Mouse (Mus musculus) hindlimb bud, embryonic 11.5 days (tissue): ENCODE data around the gene Ptcd1.
"Not testable (repeated sequence)": the region's sequence is repeated elsewhere in the genome, so short reads cannot be mapped to it uniquely, and the experiment has no call there.

Source experiments
- DNase-seq: peaks from one replicate; pipeline ENCODE4 v3.0.0-alpha.2; 2012; ENCODE audit warnings: low read depth, low spot score; ENCODE audit errors: extremely low spot score

The Ptcd1 gene

DNA sequence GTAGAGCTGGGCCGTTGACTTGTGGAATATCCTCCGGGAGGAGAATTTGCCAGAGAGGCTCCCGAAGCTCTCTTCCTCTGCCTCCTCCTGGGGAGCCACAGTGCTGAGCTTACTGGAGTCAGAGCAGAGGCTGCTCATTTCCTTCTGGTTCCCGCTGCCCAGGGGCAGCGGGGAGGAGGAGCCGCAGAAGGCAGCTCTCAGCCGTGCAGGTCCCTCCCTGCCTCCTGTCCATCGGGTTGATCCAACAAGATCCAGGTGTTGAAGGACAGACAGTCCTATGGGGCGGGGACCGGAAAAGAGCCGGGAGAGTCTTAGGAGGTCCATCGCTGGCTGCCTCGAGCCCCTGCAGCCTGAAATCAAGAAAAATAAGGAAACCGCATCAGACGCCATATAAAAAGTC is 1.7 kb downstream of the Ptcd1 start:
- DNase-seq, result no peak

DNA sequence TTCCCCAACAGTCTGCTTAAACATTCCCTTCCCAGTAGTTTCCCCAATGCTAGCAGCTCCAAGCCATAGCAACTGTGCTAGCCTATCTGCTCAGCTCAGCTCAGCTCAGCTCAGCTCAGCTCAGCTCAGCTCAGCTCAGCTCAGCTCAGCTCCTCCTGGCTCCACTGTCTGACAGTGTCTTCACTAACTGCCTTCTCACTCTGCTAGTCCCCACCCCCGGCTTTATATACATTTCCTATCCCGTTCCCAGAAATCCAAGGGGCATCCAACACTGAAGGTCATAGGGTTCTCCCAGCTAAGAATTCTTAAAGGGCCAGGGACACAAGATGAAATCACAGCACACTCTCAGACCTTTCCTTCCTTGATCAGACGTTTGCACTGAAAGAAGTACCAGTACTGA is 2.2 kb downstream of the Ptcd1 start:
- no peak for DNase-seq

DNA sequence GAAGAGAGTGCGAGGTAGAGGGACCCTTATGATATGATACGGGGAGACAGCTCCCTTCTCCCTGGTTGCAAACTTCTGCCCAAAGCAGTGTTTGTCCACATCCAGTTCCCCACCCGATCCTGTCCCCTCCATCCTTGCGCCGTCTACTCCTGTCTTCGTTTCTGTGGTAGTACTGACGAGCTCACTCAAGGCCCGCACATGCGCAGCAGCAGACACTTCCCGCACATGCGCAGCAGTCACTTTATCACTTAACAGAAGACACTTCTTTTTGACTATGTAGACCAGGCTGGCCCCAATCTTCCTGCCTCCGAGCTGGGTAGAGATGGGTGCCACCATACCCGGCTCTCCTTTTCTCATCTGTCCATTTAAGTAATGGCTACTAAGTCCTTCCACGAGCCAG is 5.5 kb downstream of the Ptcd1 start:
- no peak for DNase-seq

DNA sequence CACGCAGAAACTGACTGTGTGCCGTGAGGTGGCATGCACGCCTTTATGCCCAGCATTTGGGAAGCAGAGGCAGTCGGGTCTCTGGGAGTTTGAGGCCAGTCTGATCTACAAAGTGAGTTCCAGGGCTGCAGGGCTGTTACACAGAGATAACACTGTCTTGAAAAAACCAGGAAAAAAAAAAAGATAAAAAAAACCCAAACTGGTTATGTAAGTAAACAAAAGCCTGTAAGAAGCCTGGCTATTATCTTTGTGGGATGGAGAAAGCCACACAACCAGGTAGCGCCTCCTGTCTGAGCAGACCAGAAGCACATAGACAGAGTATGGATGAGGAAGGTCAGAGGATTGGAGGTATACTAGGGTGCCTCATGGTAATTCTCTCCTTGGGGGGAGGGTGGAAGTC is 14.2 kb downstream of the Ptcd1 start:
- no peak for DNase-seq

DNA sequence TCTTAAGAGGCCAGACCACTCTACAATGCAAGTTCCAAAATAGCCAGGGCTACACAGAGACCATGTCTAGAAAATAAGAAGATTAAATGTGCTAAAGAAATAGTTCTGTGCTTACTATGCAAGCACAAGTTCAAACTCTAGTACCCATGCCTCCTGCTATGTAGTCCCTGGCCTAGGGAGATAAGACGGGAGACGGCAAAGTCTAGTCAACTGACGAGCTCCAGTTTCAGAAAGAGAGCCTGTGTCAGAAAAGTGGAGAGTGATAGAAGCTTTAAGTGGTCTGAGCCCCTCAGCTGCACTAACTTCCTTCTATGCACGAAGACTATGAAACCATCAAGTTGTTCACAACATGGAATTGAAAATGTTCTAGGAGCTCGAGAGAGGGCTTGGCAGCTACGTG is 17.6 kb downstream of the Ptcd1 start:
- no peak for DNase-seq

DNA sequence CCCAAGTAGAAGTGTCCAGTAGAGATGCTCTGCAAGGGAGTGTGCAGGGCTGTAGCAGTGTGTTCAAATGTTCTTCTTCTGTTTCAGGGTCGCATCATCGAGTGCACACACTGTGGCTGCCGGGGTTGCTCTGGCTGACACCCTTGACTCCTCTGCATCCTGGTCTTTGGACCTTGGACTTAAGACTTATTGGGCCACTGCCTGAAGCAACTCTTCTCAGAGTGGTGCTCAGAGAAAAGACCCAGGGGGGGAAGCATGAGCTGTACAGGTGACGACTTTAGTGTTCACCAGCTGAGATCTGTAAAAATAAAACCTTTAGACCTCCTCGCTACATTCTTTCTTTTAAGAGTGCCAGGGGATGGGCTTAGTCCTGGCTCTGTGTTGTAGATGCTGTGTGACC is 19.2 kb downstream of the Ptcd1 start:
- DNase-seq, result no peak

DNA sequence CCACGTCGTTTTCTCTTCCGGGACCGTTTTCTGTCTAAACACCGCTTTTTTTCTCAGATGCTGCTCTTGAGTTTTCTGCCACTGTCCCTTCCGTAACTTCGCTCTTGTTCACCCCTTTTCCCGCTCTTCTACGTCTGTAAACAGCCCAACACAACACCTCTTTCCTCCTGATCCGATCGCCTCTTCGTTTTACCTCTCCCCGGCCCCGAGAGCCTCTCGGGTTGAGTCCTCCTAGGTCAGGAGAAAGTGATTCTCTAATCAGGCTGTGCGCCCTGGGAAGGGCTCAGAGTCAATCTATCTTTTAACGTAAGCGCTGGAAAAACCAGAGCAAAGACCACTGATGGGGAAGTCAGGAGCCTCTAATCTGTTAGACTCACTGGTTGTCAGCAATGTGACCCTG is 26.3 kb downstream of the Ptcd1 start:
- DNase-seq, result no peak

DNA sequence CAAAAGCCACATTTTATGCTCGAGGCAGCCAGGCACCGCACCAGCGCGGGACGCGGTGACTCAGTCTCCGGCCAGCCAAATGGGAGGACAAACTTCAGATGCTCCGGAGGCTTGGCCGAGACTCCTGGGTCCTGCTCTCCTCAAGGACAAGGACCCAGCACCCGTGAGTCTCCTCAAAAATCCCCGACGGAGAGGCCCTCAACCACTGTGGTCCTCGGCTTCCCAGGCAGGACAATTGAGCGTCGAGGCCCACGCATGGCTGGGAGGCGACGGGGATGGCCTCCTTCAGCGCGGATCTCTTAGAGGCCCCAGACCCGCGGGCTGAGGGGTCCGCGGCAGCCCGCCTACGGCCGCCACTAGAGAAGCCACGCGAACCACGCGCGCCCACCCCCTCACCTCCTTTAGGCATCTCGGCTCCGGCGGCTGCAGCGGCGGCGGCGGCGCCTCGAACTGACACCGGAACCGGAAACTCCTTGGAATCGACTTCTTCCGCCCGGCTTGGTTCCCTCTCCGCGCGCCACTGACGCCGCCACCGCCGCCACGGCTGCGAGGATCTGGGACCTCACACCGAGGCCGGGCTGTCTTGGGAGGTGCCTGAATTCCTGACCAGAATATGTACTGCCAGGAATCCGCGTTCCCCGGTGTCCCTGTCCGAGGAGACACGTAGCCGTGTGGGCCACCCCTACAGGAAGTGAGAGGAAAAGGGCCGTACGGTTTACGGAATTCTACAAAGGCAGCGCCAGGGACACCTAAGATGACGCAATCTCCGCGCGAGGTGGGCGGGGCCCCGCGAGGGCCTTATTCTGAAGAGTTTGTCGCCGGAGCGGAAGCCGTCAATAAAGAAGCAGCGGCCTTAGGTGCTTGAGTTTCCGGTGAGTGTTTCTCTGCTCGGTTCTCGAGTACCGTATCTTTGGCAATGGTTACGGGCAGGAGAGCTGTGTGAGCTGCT is 27.1 kb downstream of the Ptcd1 start, which contains the start of the genes Pdap1 and Bud31:
Gene Pdap1 (minus strand): TSS at position 668 of the 949 bp plus-strand sequence.
Gene Bud31 (plus strand): TSS at position 792 of the 949 bp plus-strand sequence.
- DNase-seq, result peak; percentile 60

DNA sequence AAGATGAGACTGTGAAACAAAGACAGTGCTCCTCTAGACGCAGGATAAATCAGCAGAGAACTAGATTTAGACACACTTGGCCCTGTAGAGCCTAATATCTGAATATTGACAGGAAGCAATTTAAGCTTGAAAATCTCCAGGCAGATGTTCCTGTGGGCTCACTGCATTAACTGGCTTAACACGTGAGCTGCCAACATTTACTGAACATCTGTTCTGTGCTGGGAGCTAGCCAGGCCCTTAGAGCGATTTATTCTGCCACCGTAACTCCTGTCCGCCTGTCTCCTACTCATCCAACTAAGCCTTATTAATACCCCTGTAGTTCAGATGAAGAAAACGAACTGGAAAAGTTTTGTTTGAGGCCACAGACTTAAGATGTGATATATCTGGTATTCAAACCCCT is 28.1 kb downstream of the Ptcd1 start:
- no peak for DNase-seq

DNA sequence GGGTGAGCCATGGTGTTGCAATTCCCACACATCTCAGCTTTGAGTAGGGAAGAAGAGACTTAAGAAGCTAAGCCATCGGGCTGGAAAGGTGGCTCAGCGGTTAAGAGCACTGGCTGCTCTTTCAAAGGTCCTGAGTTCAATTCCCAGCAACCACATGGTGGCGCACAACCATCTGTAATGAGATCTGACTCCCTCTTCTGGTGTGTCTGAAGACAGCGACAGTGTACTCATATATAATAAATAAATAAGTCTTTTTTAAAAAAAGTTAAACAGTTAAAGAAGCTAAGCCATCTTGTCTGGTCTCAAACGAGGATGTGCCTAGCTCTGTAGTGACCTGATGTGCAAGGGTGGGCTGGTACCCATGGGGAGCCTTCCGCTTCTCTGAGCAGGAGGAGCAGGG is 33.6 kb downstream of the Ptcd1 start:
- DNase-seq, result not testable (repeated sequence)

DNA sequence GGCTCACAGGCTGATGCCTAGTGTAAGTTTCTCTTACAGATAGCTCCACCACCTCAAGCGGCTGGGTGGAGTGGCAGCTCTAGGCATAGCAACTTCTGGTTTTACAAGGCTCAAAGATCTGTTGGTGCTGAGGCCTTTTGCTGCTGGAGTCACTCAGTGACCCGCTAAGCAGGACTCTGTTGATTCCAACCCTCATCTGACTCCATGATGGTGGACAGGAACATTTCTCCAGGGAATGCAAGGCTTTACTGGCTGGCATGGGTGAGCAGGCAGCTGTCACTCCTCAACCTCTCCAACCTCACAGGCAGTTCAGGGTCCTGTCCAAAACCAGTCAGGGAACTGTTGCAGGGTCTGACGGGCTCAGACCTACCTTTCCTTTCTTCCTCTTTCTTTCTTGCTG is 35.9 kb downstream of the Ptcd1 start:
- no peak for DNase-seq

DNA sequence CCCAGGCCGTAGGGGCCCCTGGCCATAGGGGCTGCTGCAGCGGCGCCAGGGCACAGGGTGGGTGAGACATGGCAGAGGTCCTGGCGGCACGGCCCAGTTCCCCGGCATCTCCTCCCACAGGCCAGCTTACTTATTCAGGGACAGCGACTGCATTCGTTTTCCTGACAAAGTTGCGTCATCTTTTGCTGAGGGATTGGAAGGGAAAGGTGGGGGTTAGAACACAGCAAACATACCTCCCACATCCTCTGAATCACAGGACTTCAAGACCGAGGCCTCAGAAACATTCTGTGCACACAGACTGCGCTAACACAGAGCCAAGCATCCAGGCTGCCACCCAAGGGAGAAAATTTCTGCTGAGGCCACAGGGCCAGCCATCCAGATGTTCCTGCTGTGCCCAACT is 36.7 kb downstream of the Ptcd1 start:
- no peak for DNase-seq

DNA sequence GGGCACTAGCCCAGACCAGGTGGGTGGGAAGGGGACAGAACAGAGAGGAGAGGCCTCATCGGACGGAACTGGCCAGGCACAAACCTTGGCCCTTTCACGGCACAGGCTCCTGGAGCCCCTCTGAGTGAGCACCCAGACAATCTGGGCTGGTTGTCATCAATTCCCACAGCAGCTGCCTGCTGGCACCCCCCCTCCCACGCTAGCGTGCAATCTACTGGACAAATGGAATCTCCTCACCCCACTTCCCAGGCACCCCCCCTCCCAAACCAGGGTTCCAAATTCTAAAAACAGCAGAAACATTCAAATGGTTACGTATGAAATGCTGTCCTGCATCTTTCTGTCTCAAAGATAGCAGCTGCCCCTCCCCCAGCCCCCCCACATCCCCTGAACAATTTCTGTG is 37.1 kb downstream of the Ptcd1 start:
- DNase-seq, result not testable (repeated sequence)

DNA sequence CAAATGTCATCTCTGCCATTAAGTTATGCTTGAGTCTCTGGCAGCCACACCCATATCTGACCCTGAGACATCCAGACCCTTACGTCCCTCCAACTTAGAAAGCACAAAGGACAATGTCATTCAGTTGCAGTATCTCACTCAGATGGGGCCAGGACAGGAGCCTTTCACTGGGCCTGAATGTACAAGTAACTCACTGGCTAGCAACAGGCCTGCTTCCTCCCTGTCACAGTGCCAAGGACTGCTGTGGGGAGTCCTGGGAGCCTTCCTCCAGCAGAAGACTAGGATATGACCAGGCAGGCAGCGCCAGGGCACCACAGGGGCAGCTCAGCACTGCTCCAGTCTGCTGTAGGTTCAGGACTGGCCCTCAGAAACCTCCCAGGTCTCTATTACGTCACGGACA is 37.8 kb downstream of the Ptcd1 start:
- no peak for DNase-seq

DNA sequence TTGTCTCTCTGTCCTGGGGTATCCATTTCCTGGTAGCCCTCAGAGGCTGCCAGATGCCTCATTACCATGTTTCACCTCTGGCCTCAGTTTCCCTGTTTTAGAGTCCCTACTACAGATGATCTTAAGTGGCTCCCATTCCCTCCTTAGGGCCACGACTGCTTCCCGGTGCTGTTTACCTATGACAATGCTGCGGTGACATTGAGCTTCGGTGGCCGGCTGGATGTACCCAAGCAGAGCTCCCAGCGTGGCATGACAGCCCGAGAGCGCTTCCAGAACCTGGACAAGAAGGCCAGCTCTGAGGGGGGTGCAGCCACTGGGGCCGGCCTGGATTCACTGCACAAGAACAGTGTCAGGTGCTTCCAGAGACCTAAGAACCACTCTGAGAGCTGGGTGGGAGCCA is 40.3 kb downstream of the Ptcd1 start:
- DNase-seq, result no peak

DNA sequence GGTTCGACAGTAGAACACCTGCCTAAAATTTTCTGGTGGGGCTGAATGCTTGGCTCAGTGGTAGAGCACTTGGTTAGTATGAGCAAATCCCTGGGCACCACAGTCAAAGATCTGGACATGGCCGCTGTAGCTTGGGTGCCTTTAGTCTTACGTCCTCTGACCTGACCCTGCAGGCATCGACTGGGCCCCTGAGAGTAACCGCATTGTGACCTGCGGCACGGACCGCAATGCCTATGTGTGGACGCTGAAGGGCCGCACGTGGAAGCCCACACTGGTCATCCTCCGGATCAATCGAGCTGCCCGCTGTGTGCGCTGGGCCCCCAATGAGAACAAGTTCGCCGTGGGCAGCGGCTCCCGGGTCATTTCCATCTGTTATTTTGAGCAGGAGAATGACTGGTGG is 43.5 kb downstream of the Ptcd1 start:
- no peak for DNase-seq

DNA sequence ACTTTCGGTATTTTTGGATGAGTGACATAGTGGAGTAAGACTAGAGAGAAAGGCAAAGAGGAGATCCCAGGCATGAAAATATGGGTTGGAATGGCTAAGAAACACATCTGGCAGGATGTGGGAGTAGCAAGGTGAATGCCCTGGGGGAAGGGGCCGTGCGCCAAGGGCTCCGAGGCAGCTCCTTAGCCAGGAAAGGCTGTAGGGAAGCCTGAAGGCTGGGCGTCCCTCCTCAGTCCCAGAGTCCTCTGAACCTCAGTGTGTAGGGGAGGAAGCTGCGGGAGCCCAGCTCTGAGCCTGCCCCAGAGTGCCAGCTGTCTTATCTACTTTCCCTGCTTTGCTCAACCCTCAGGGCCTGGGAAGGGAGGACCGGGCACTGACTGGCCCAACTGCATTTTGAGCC is 46.0 kb downstream of the Ptcd1 start:
- DNase-seq, result no peak

DNA sequence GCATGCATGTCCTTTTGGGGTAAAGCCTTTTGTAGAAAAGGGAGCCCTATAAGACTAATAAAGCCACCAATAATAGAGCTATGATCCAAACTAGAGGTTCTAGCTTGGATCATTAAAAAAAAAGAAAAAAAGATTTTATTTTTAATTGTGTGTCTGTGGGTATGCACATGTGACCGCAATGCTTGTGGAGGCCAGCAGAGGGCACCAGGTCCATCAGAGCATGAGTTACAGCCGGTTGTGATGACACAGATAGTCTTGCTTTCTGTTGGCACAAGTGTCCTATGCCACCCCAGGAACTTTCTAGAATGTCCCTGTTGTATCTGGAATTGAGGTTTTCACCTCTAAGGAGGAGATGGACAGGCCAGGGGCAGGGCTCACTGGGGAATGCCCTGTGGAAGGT is 47.5 kb downstream of the Ptcd1 start:
- DNase-seq, result no peak

DNA sequence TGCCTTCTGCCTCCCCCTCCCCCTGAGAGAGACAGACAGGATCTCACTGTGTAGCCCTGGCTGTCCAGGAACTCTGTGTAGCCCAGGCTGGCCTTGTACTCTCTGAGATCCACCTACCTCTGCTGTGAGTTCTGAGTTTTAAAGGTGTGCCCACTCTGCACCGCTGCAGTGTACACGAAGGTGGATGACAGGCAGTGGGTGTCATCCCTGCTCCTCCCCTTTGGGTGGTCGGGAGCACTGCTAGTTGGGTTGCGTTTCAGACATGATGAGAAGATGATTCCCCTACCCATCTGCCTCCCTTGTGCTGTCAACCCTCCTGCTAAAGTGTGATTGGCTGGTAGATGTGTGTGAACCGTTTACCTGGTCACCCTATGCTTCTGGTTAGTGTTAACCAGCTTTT is 48.4 kb downstream of the Ptcd1 start:
- no peak for DNase-seq

DNA sequence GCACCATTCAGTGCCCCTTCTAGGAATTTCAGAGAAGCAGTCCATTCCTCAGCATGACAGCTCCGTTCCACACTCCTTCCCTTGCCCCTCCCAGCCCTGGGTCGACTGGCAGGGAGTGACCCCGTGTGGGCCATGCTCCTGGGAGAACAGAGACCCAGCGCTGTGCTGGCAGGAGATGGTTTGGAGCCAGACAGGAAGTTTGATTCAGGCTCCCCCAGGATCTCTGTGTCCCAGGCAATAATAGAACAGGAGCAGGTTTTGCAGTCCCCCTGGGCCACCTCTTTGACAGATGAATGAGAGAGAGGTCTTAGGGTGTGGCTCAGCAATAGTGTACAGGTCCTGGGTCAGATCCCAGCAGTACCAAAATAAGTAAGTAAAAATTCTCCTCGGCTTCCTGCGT is 48.9 kb downstream of the Ptcd1 start:
- DNase-seq, result no peak

DNA sequence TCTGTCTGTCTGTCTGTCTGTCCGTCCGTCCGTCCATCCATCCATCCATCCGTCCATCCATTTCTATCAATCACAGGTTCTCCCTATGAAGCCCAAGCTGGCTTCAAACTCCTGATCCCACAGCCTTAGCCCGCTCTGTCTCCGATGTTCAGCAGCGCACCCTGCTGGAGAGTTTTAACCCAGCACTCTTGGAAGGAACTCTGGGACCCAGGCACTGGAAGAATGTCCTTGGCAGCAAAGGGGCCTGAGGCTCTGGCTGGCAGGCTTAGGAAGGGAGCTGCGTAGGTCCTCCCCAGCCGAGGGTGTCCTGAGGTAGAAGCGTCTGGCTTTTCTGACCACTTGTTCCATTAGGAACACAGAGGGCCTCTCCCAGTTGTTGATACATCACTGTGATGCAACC is 50.0 kb downstream of the Ptcd1 start:
- DNase-seq, result no peak

DNA sequence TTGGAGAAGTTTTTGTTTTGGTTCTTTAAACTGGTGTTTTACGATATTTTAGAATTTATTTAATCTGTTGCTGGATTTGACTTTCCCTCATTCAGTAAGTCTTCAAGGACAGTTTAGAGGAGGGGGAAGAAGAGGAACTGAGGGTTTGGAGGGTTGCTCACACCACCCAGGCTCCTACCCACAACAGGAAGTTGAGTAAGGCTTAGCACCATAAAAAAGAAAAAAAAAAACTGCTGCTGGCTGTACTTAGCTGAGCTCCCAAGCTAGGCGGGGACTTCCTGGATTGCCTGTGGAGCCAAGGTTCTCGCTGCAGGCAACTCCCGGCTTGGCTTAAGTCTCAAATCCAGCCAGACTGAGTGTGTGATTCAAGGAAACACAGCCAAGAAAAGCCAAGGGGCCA is 50.6 kb downstream of the Ptcd1 start:
- DNase-seq, result no peak

DNA sequence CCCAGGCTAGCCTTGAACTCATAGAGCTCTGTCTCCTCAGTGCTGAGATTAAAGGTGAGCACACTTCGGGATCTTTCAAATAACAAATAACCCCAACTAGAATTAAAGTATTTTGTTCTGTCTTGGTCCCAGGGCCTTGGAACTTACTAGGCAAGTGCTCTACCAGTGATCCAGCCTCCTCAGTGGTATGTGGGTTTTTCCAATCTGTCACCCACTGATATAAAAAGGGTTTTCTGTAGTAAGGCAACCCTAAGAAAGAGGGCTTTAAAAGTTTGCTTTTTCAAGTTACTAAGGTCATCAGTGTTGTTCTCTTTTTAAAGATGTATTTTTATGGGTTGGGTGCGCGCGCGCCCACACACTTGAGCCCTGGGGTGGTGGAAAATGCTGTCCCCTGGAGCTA is 51.2 kb downstream of the Ptcd1 start:
- no peak for DNase-seq
